Comparison of ENCODE assay signal across 9 mouse cellular contexts in genomic region chr4:45013537-45013936, GRCm38 (mm10). TPM values are rescaled to one million over a fixed set of nuclear protein-coding genes. Genes with fewer than 3 reads are reported as not detected.
DNase-seq lines count a peak whose midpoint lies in the region; ATAC-seq lines count a peak whose summit lies in the region.
"Had no signal": no experiment of that assay in that cellular context is flagged by ENCODE, and none has a peak within 500 bp of the region (broad histone marks: within the 10 kb centered on the region; RNA-seq: fewer than 3 reads in every experiment).

No protein-coding gene starts in this region.

- peak overlapping the region; percentile 69 for H3K4me3 ChIP-seq in limb, embryonic 12.5 days (replicated peaks)
- peak overlapping the region; percentile 76 for H3K4me3 ChIP-seq in stomach, embryonic 16.5 days (replicated peaks; ENCODE audit: low read length)

- peak; percentile 31 for DNase-seq in cerebellum, adult 11-12 months
- no peak for DNase-seq in cerebellum, postnatal 25 days
- peak; percentile 11 for DNase-seq in retina, postnatal 1 day
- DNase-seq in retina, embryonic 14.5 days (ENCODE audit: low spot score): no peak
- no peak for DNase-seq in T-cell, adult 2 months (ENCODE audit: low spot score)
- no peak for DNase-seq in cerebellum, adult 18-20 months
- DNase-seq: right cerebral cortex, postnatal 25 days had no signal

- H3K27me3 ChIP-seq in limb, embryonic 12.5 days: no peaks in the 10 kb centered on the region
- no peaks in the 10 kb centered on the region for H3K27me3 ChIP-seq in stomach, embryonic 16.5 days (ENCODE audit: control insufficient read depth, insufficient read depth, low read length)

- ATAC-seq in limb, embryonic 12.5 days (ENCODE audit: insufficient number of reproducible peaks, insufficient read depth, low FRiP score, low TSS enrichment, low read depth): no peak
- ATAC-seq in stomach, embryonic 16.5 days (ENCODE audit: insufficient read depth, low FRiP score): no peak

- H3K9me3 ChIP-seq in limb, embryonic 12.5 days: no peaks in the 10 kb centered on the region
- no peaks in the 10 kb centered on the region for H3K9me3 ChIP-seq in stomach, embryonic 16.5 days (replicated peaks; ENCODE audit: control insufficient read depth, low read length)

- H3K4me2 ChIP-seq in limb, embryonic 12.5 days: peak overlapping the region; percentile 79
- peak overlapping the region; percentile 73 for H3K4me2 ChIP-seq in stomach, embryonic 16.5 days (ENCODE audit: low read depth, low read length)

- no peak overlapping the region for H3K9ac ChIP-seq in limb, embryonic 12.5 days (replicated peaks)
- peak overlapping the region; percentile 3; the same call in 1 of the 2 replicates for H3K9ac ChIP-seq in stomach, embryonic 16.5 days (ENCODE audit: low read length)

- peaks cover 23% of the 10 kb centered on the region for H3K4me1 ChIP-seq in limb, embryonic 12.5 days (replicated peaks)
- H3K4me1 ChIP-seq in stomach, embryonic 16.5 days (ENCODE audit: control insufficient read depth, insufficient read depth, low read length): peaks cover 10% of the 10 kb centered on the region

- H3K27ac ChIP-seq in limb, embryonic 12.5 days: no peak overlapping the region
- H3K27ac ChIP-seq in stomach, embryonic 16.5 days (ENCODE audit: low read length): no peak overlapping the region

- no peaks in the 10 kb centered on the region for H3K36me3 ChIP-seq in limb, embryonic 12.5 days
- no peaks in the 10 kb centered on the region for H3K36me3 ChIP-seq in stomach, embryonic 16.5 days (ENCODE audit: control insufficient read depth, insufficient read depth, low read length)

- WGBS in limb, embryonic 12.5 days: 2% methylated on average over 2 of the region's 2 CpGs
- 2% methylated on average over 2 of the region's 2 CpGs for WGBS in stomach, embryonic 16.5 days

RNA-seq across cellular contexts. Expression of gene Zbtb5, which starts 1.3 kb away (rescaled TPM):
- polyA plus RNA-seq in limb, embryonic 12.5 days (2016; fragmentation: Nextera tagmentation; extraction: Ambion mirVana): 41.7 and 42.5 TPM in 2 replicates
- polyA plus RNA-seq in stomach, embryonic 16.5 days (2015; fragmentation: Nextera tagmentation; extraction: Ambion mirVana): 17.6 and 17.7 TPM in 2 replicates

RNA-seq across cellular contexts. Expression of gene Polr1e, which starts 4.8 kb away (rescaled TPM):
- polyA plus RNA-seq in limb, embryonic 12.5 days (2016; fragmentation: Nextera tagmentation; extraction: Ambion mirVana): 50.5 and 52.1 TPM in 2 replicates
- polyA plus RNA-seq in stomach, embryonic 16.5 days (2015; fragmentation: Nextera tagmentation; extraction: Ambion mirVana): 32.7 and 38.4 TPM in 2 replicates

RNA-seq across cellular contexts. Expression of gene Grhpr, which starts 32.3 kb away (rescaled TPM):
- 54.7 and 57.3 TPM in 2 replicates for polyA plus RNA-seq in limb, embryonic 12.5 days (2016; fragmentation: Nextera tagmentation; extraction: Ambion mirVana)
- polyA plus RNA-seq in stomach, embryonic 16.5 days (2015; fragmentation: Nextera tagmentation; extraction: Ambion mirVana): 72.0 and 74.2 TPM in 2 replicates

Comparison
In these comparisons a context has a peak if more than half of its experiments do, and no peak if none do; other contexts are left out.
1. DNase-seq: peak in cerebellum, adult 11-12 months (single experiment) and retina, postnatal 1 day (single experiment); none in cerebellum, postnatal 25 days (0 of 2), retina, embryonic 14.5 days (single experiment), T-cell, adult 2 months (single experiment) and cerebellum, adult 18-20 months (0 of 2).